Mouse (Mus musculus): ENCODE measurements at regions not wholly inside any gene's neighbourhood (a gene's known extent, or its start where the extent isn't known, plus 50 kb on each side); places are given as distances from the start of the nearest gene placed in this dataset.
"Not testable (repeated sequence)": the region's sequence is repeated elsewhere in the genome, so short reads cannot be mapped to it uniquely, and the experiment has no call there.

- in situ Hi-C loops (cut with MseI, MboI): no loop called here
Measured at GRCm38 (mm10) chr3:81736838-81737237, 195.6 kb upstream of the Ctso start.

- in situ Hi-C loops (cut with MseI, MboI): no loop called here
Measured at GRCm38 (mm10) chr3:81742124-81742523, 190.3 kb upstream of the Ctso start.

GRCm38 (mm10) chr3:81750164-81750563, 182.2 kb upstream of the Ctso start:
- in situ Hi-C loops (cut with MseI, MboI): no loop called here

DNA sequence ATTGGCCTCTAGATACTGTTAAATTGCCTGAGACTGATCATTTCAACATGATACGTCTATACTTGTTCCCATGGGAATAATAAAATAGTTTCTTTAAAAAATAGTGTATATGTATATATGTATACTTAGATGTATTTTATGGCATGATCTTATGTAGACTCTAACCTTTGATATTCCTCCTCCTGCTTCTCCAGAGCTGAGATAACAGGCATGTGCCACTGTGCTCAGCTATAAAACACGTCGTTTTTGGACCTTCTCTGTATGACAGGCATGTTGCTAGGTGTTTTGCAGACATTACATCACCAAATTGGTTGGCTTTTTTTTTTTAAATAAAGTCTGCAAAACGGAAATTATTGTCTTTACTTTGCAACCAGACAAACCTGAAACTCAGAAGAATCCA, 179.4 kb upstream of the Ctso start:
- in situ Hi-C loops (cut with MseI, MboI): no loop called here

- in situ Hi-C loops (cut with MseI, MboI): no loop called here
Measured at GRCm38 (mm10) chr3:81760383-81760782, 172.0 kb upstream of the Ctso start.

- in situ Hi-C loops (cut with MseI, MboI): no loop called here
Measured at GRCm38 (mm10) chr3:81760914-81761313, 171.5 kb upstream of the Ctso start.

GRCm38 (mm10) chr3:81771812-81772211, 160.6 kb upstream of the Ctso start:
- in situ Hi-C loops (cut with MseI, MboI): no loop called here

DNA sequence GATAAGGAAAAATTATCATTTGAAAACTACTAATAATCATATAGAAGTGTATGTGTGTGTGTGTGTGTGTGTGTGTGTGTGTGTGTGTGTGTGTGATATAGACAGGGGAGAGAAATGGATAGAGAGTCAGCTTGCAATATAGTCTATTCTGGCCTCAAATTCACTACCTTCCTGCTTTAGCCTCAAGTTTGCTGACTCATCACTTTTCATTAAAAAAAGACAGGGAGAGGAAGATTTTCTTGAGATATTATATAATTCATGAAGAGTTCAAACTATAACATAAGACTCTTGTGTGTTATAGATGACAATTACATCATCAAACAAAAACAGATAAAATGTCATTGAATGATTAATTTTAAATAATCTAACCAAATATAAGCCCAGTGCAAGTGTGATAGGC, 159.4 kb upstream of the Ctso start:
- in situ Hi-C loops (cut with MseI, MboI): no loop called here

GRCm38 (mm10) chr3:81782081-81782480, 150.3 kb upstream of the Ctso start:
- in situ Hi-C loops (cut with MseI, MboI): loop anchor here in 1 of 2 experiments (10.0 kb wide), 1 partner anchor 817 kb away; no protein-coding TSS in a partner anchor

- in situ Hi-C loops (cut with MseI, MboI): loop anchor here in 1 of 2 experiments (10.0 kb wide), 1 partner anchor 818 kb away; no protein-coding TSS in a partner anchor
Measured at GRCm38 (mm10) chr3:81782921-81783541, 149.4 kb upstream of the Ctso start.

DNA sequence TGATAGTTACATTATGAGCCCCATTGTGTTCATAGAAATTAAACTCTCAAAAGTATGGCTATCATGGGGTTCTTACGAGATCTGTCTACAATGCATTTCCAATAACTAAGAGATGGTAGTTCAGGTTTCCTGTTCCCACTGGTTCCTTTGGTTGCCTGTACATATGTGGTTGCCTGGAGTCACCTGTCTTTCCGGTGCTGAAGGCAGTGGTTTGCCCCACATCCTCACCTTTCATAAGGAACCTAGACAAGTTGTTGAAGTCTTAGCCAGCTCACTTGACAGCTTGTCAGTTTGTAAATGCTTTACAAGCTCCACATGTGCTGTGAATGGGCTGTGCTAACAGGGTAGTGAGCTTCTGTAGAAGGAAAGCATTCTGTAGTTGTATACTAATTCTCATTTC, 143.5 kb upstream of the Ctso start:
- in situ Hi-C loops (cut with MseI, MboI): loop anchor here in 1 of 2 experiments (10.0 kb wide), 1 partner anchor 824 kb away; no protein-coding TSS in a partner anchor

GRCm38 (mm10) chr3:81789664-81790063, 142.7 kb upstream of the Ctso start:
- in situ Hi-C loops (cut with MseI, MboI): loop anchor here in 1 of 2 experiments (10.0 kb wide), 1 partner anchor 825 kb away; no protein-coding TSS in a partner anchor

GRCm38 (mm10) chr3:81802096-81802495, 130.3 kb upstream of the Ctso start:
- in situ Hi-C loops (cut with MseI, MboI): no loop called here

DNA sequence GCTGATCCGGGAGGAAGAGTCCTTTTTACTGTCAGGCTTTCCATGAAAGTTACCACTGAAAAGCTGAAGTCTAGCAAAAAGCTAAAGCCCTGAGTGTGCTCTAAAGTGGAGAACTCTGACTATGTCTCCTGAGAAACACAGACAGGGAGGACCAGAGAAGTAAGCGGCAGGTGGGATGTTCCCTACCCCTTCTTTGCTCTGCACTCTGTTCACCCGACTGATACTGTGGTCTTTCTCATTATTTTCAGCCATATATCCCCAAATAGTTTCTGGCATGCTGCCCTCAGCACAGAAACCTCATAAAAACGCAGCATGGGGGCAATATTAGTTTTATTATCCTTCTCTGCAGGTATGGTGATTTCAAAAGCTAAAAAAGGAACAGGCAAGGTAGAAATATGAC, 126.7 kb upstream of the Ctso start:
- in situ Hi-C loops (cut with MseI, MboI): no loop called here

DNA sequence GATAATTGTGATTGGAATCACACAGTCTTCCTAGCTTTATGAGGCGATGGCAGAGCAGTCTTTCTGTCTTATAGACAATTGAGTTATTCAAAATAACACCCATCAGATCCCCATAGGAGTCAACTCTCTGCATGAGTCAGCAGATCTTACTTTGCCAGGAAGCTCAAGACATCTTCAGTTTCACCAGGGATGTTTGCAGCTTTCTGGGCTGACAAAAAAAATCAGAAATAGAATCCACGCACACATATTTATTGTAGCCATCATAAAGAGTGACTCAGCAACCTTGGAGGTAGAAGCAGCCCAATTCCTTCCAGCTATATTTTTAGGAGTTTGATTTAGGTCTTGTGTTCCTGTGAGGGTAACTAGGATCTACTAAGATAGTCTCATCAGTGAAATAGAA, 122.8 kb upstream of the Ctso start:
- in situ Hi-C loops (cut with MseI, MboI): no loop called here

DNA sequence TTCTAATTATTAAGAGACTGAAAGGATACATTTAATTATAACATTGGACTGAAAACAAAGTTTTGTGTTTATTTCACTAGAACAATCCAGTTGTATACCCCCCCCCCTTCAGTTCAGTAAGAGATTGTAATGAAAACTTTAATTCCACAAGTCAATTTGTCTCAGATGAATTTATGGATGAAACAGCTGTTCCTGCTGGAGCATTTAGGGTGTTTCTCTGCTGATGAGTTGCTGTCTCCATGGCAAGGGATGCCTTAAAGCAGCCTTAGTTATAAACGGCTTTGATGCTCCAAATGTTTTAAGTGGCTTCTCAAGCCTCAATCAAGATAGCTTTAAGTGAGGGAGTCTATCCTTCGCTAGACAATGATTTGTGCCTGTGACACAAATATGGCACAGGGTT, 112.1 kb upstream of the Ctso start:
- in situ Hi-C loops (cut with MseI, MboI): no loop called here

GRCm38 (mm10) chr3:81829525-81829924, 102.9 kb upstream of the Ctso start:
- in situ Hi-C loops (cut with MseI, MboI): no loop called here

DNA sequence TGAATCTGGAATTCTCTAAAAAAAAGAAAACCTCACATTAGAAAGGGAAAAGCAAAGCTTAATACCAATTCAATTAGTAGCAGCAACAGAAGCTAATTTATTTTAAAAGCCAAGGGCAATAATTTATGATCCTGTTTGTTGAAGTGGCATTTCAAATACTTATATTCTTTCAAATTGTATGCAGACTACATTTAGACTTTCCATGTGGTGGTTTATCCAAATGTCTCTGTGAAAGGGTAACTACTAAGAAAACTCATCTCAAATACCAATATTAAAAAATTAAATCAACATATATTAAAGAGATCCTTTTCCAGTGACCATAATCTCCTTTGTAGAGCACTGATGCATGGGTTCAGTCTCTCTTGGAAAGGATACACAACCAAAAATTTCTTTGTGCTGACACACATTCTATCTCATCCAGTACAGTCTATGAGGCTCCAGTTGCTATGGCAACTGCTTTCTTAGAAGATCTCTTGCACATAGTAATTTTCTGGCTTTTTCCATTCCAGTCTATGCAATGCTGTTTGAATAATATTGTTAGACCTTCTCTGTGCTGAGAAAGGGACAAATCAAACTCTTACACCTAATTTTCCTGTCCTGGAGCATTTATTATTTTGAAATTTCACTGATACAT, 102.3 kb upstream of the Ctso start:
- in situ Hi-C loops (cut with MseI, MboI): no loop called here

GRCm38 (mm10) chr3:81835380-81836157, 96.8 kb upstream of the Ctso start:
- in situ Hi-C loops (cut with MseI, MboI): no loop called here

GRCm38 (mm10) chr3:81836478-81836877, 95.9 kb upstream of the Ctso start:
- in situ Hi-C loops (cut with MseI, MboI): no loop called here

DNA sequence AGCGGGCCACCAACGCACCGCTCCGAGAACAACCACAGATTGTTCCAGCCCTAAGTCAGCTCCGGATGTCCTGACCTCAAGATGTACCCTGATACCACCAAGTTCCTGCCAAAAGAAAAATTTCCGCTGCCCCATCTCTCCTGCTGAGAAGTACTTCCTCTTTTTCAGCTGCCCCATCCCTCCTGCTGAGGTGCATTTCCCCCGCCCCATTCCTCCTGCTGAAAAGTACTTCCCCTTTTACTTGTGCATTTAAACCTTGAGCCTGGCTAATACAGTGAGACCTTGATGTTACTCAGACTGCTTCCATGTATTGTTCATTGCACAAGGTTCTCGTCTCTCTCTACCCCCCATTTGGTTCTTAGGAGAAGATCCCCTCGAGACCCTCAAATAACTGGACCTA, 94.3 kb upstream of the Ctso start:
- in situ Hi-C loops (cut with MseI, MboI): not testable (repeated sequence)

DNA sequence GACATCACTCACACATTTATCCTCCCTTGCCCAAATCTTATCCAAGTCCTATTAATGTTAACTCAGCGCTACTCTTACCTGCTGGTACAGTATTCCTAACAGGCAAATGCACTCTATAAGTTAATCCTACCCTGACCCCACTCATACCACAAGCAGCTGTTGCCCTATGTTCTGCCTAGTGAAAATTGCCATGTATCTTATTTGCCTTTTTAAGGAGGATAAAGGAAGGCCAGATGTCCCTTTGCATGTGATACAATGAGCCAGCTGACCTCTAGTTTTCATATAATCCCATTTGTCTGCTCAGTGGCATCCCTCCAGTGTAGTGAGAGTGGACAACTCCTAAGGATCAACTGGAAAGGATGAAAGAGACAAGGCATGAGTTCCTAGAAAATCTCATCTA, 67.9 kb upstream of the Ctso start:
- in situ Hi-C loops (cut with MseI, MboI): no loop called here
